Mouse (Mus musculus): ENCODE measurements around the gene Sclt1. TPM values are rescaled to one million over a fixed set of nuclear protein-coding genes. Genes with fewer than 3 reads are reported as not detected.
A peak's percentile ranks its signal among the peaks of the same experiment; 100 is the strongest.

The Sclt1 gene
- polyA plus RNA-seq, 1 experiment: 9.2 TPM

- DNase-seq: no peak
- Histone ChIP-seq H3K27me3 (ENCODE audit: control insufficient read depth, insufficient read depth, low read length) (no peaks in the 10 kb centered on the region), H3K4me3 (ENCODE audit: control insufficient read depth, insufficient read depth, low read length) (no peak overlapping the region), H3K36me3 (ENCODE audit: control insufficient read depth, insufficient read depth, low read length) (peaks cover 28% of the 10 kb centered on the region), H3K27ac (ENCODE audit: control insufficient read depth, insufficient read depth, low read length) (no peak overlapping the region), H3K4me1 (replicated peaks; ENCODE audit: control insufficient read depth, insufficient read depth, low read length) (peaks cover 14% of the 10 kb centered on the region)
- WGBS: 98% methylated on average over 4 of the region's 4 CpGs
- no peak for TF ChIP-seq POLR2A (IDR thresholded peaks at IDR 0.05; ENCODE audit: control insufficient read depth, extremely low read depth, insufficient read depth, low read length, poor library complexity)
- TF ChIP-seq CTCF (IDR thresholded peaks at IDR 0.05; ENCODE audit: borderline replicate concordance, control insufficient read depth, extremely low read depth, insufficient read depth, low read length, poor library complexity): no peak
Observed at GRCm38 (mm10) chr3:41589988-41590387, 152.3 kb downstream of the Sclt1 start.

- WGBS: 94% methylated on average over 19 of the region's 19 CpGs
- peaks cover 23% of the 10 kb centered on the region for H3K36me3 ChIP-seq (ENCODE audit: control insufficient read depth, insufficient read depth, low read length)
- H3K27ac ChIP-seq (ENCODE audit: control insufficient read depth, insufficient read depth, low read length): no peak overlapping the region
- H3K4me1 ChIP-seq (replicated peaks; ENCODE audit: control insufficient read depth, insufficient read depth, low read length): peaks cover 14% of the 10 kb centered on the region
- H3K4me3 ChIP-seq (ENCODE audit: control insufficient read depth, insufficient read depth, low read length): no peak overlapping the region
- DNase-seq: no peak
- H3K27me3 ChIP-seq (ENCODE audit: control insufficient read depth, insufficient read depth, low read length): no peaks in the 10 kb centered on the region
- no peak for TF ChIP-seq CTCF (IDR thresholded peaks at IDR 0.05; ENCODE audit: borderline replicate concordance, control insufficient read depth, extremely low read depth, insufficient read depth, low read length, poor library complexity)
- TF ChIP-seq POLR2A (IDR thresholded peaks at IDR 0.05; ENCODE audit: control insufficient read depth, extremely low read depth, insufficient read depth, low read length, poor library complexity): no peak
Observed at GRCm38 (mm10) chr3:41589246-41589914, 152.9 kb downstream of the Sclt1 start.

GRCm38 (mm10) chr3:41588495-41588894 lies 153.8 kb downstream of the Sclt1 start:
- peaks cover 14% of the 10 kb centered on the region for H3K4me1 ChIP-seq (replicated peaks; ENCODE audit: control insufficient read depth, insufficient read depth, low read length)

GRCm38 (mm10) chr3:41587588-41587987 lies 154.7 kb downstream of the Sclt1 start:
- no peaks in the 10 kb centered on the region for H3K27me3 ChIP-seq (ENCODE audit: control insufficient read depth, insufficient read depth, low read length)
- 18% methylated on average over 6 of the region's 6 CpGs for WGBS
- peaks cover 14% of the 10 kb centered on the region for H3K4me1 ChIP-seq (replicated peaks; ENCODE audit: control insufficient read depth, insufficient read depth, low read length)
- H3K27ac ChIP-seq (ENCODE audit: control insufficient read depth, insufficient read depth, low read length): no peak overlapping the region
- H3K4me3 ChIP-seq (ENCODE audit: control insufficient read depth, insufficient read depth, low read length): no peak overlapping the region
- no peak for TF ChIP-seq CTCF (IDR thresholded peaks at IDR 0.05; ENCODE audit: borderline replicate concordance, control insufficient read depth, extremely low read depth, insufficient read depth, low read length, poor library complexity)
- no peak for TF ChIP-seq POLR2A (IDR thresholded peaks at IDR 0.05; ENCODE audit: control insufficient read depth, extremely low read depth, insufficient read depth, low read length, poor library complexity)
- DNase-seq: peak; percentile 51
- H3K36me3 ChIP-seq (ENCODE audit: control insufficient read depth, insufficient read depth, low read length): peaks cover 11% of the 10 kb centered on the region

More at GRCm38 (mm10) chr3:41588495-41588894, 153.8 kb downstream of the Sclt1 start:
- TF ChIP-seq POLR2A (IDR thresholded peaks at IDR 0.05; ENCODE audit: control insufficient read depth, extremely low read depth, insufficient read depth, low read length, poor library complexity) (no peak), CTCF (IDR thresholded peaks at IDR 0.05; ENCODE audit: borderline replicate concordance, control insufficient read depth, extremely low read depth, insufficient read depth, low read length, poor library complexity) (no peak)
- peaks cover 15% of the 10 kb centered on the region for H3K36me3 ChIP-seq (ENCODE audit: control insufficient read depth, insufficient read depth, low read length)
- H3K27me3 ChIP-seq (ENCODE audit: control insufficient read depth, insufficient read depth, low read length): no peaks in the 10 kb centered on the region
- H3K4me3 ChIP-seq (ENCODE audit: control insufficient read depth, insufficient read depth, low read length): no peak overlapping the region
- no peak for DNase-seq
- 91% methylated on average over 8 of the region's 8 CpGs for WGBS
- no peak overlapping the region for H3K27ac ChIP-seq (ENCODE audit: control insufficient read depth, insufficient read depth, low read length)

GRCm38 (mm10) chr3:41586917-41587316 lies 155.4 kb downstream of the Sclt1 start:
- Histone ChIP-seq H3K27me3 (ENCODE audit: control insufficient read depth, insufficient read depth, low read length) (no peaks in the 10 kb centered on the region), H3K27ac (ENCODE audit: control insufficient read depth, insufficient read depth, low read length) (no peak overlapping the region), H3K4me1 (replicated peaks; ENCODE audit: control insufficient read depth, insufficient read depth, low read length) (peaks cover 14% of the 10 kb centered on the region), H3K36me3 (ENCODE audit: control insufficient read depth, insufficient read depth, low read length) (peaks cover 6% of the 10 kb centered on the region), H3K4me3 (ENCODE audit: control insufficient read depth, insufficient read depth, low read length) (no peak overlapping the region)
- DNase-seq: no peak
- no peak for TF ChIP-seq POLR2A (IDR thresholded peaks at IDR 0.05; ENCODE audit: control insufficient read depth, extremely low read depth, insufficient read depth, low read length, poor library complexity)
- TF ChIP-seq CTCF (IDR thresholded peaks at IDR 0.05; ENCODE audit: borderline replicate concordance, control insufficient read depth, extremely low read depth, insufficient read depth, low read length, poor library complexity): no peak
- WGBS: 27% methylated on average over 7 of the region's 7 CpGs

GRCm38 (mm10) chr3:41586330-41586729 lies 156.0 kb downstream of the Sclt1 start:
- Histone ChIP-seq H3K27ac (ENCODE audit: control insufficient read depth, insufficient read depth, low read length) (no peak overlapping the region), H3K4me3 (ENCODE audit: control insufficient read depth, insufficient read depth, low read length) (no peak overlapping the region), H3K27me3 (ENCODE audit: control insufficient read depth, insufficient read depth, low read length) (no peaks in the 10 kb centered on the region), H3K4me1 (replicated peaks; ENCODE audit: control insufficient read depth, insufficient read depth, low read length) (peaks cover 14% of the 10 kb centered on the region), H3K36me3 (ENCODE audit: control insufficient read depth, insufficient read depth, low read length) (peaks cover 3% of the 10 kb centered on the region; the same call in 1 of the 2 replicates)
- TF ChIP-seq CTCF (IDR thresholded peaks at IDR 0.05; ENCODE audit: borderline replicate concordance, control insufficient read depth, extremely low read depth, insufficient read depth, low read length, poor library complexity) (no peak), POLR2A (IDR thresholded peaks at IDR 0.05; ENCODE audit: control insufficient read depth, extremely low read depth, insufficient read depth, low read length, poor library complexity) (no peak)
- DNase-seq: no peak
- WGBS: 92% methylated on average over 6 of the region's 6 CpGs
